Mouse (Mus musculus) midbrain, postnatal 0 days (tissue): ENCODE measurements around the gene Dhdh. TPM values are rescaled to one million over a fixed set of nuclear protein-coding genes. Genes with fewer than 3 reads are reported as not detected.

ENCODE experiments used
- ATAC-seq: fragments of 200-750 bp; cut with Nextera tagmentation; 2 replicates; pipeline ENCODE4 v1.8.0; 2017; ENCODE audit warnings: moderate number of reproducible peaks, mild to moderate bottlenecking, moderate TSS enrichment, moderate library complexity; ENCODE audit not compliant: low FRiP score
- DNase-seq: peaks from one replicate; pipeline ENCODE4 v3.0.0-alpha.2; 2015; ENCODE audit warnings: low spot score
- H3K27ac ChIP-seq: fragments of 300-500 bp; sonication (generic); 2 replicates; pipeline ENCODE4 v1.5.1; 2014; ENCODE audit warnings: low read depth, mild to moderate bottlenecking, low read length, mixed read lengths
- H3K27me3 ChIP-seq: fragments of 300-500 bp; sonication (generic); 2 replicates; pipeline ENCODE4 v1.6.1; 2014; ENCODE audit warnings: low read length, control low read depth, mixed read lengths; ENCODE audit not compliant: insufficient read depth
- H3K36me3 ChIP-seq: fragments of 300-500 bp; sonication (generic); 2 replicates; pipeline ENCODE4 v1.6.1; 2014; ENCODE audit warnings: low read length, control low read depth, mixed read lengths; ENCODE audit not compliant: insufficient read depth
- H3K4me1 ChIP-seq: fragments of 300-500 bp; sonication (generic); 2 replicates; pipeline ENCODE4 v1.6.1; 2014; ENCODE audit warnings: mild to moderate bottlenecking, control low read depth, antibody characterized with exemption, low read length, mixed read lengths; ENCODE audit not compliant: insufficient read depth
- H3K4me2 ChIP-seq: fragments of 300-500 bp; sonication (generic); 2 replicates; pipeline ENCODE4 v1.6.1; 2014; ENCODE audit warnings: low read depth, mild to moderate bottlenecking, low read length, mixed read lengths; ENCODE audit not compliant: poor library complexity, severe bottlenecking
- H3K4me3 ChIP-seq: fragments of 300-500 bp; sonication (generic); 2 replicates; pipeline ENCODE4 v1.5.1; 2014; ENCODE audit warnings: low read depth, mild to moderate bottlenecking, low read length, moderate library complexity
- H3K9ac ChIP-seq: fragments of 300-500 bp; sonication (generic); replicated peaks from 2 replicates; pipeline ENCODE4 v1.6.1; 2014; ENCODE audit warnings: mild to moderate bottlenecking, low read length, moderate library complexity, mixed read lengths; ENCODE audit not compliant: poor library complexity, severe bottlenecking
- H3K9me3 ChIP-seq: fragments of 300-500 bp; sonication (generic); 2 replicates; pipeline ENCODE4 v1.6.1; 2016; ENCODE audit warnings: low read length, control low read depth
- CTCF ChIP-seq: IDR thresholded peaks from 2 replicates; pipeline ENCODE4 v1.5.1; 2016; ENCODE audit warnings: antibody characterized with exemption, mild to moderate bottlenecking
- WGBS: fragments of 180-500 bp; shearing (Covaris S2); extraction: QIAGEN DNeasy Blood & Tissue Kit; methylation state at CpG from one replicate; pipeline ENCODE4 v1.1.7; 2014; 5-methylcytosine and 5-hydroxymethylcytosine counted together
- polyA plus RNA-seq: library from polyadenylated mRNA; unstranded; fragments of >200 nt; fragmentation: Nextera tagmentation; extraction: Ambion mirVana; gene quantifications from 2 replicates; pipeline ENCODE4 v1.2.1, GENCODE M21; 2015
- total RNA-seq: library from RNA; depleted of rRNA; stranded (reverse); fragments of >200 nt; gene quantifications from 2 replicates; pipeline ENCODE4 v1.2.3, GENCODE M21; 2014

Gene Dhdh
- total and polyA plus RNA-seq, 2 experiments from 2014 or later = 4.3 to 6.1 TPM

- ATAC-seq (no peak), DNase-seq (peak; percentile 55)
- H3K4me3 ChIP-seq = no peak overlapping the region
- H3K36me3 ChIP-seq = peaks cover 23% of the 10 kb centered on the region
- H3K4me1 ChIP-seq = no peaks in the 10 kb centered on the region
- no peaks in the 10 kb centered on the region for H3K27me3 ChIP-seq
- no peaks in the 10 kb centered on the region for H3K9me3 ChIP-seq
- H3K4me2 ChIP-seq = no peak overlapping the region
- WGBS = 42% methylated on average over 11 of the region's 11 CpGs
- H3K9ac ChIP-seq = no peak overlapping the region
- no peak overlapping the region for H3K27ac ChIP-seq
- peak; percentile 70 for TF ChIP-seq CTCF
Measured at GRCm38 (mm10) chr7:45447325-45447990, 41.1 kb downstream of the Dhdh start.

- Histone ChIP-seq H3K36me3 (peaks cover 23% of the 10 kb centered on the region), H3K4me3 (no peak overlapping the region), H3K4me2 (no peak overlapping the region), H3K4me1 (no peaks in the 10 kb centered on the region), H3K27me3 (no peaks in the 10 kb centered on the region), H3K9me3 (no peaks in the 10 kb centered on the region), H3K9ac (no peak overlapping the region), H3K27ac (no peak overlapping the region)
- DNase-seq (no peak), ATAC-seq (no peak)
- TF ChIP-seq CTCF = no peak
Measured at GRCm38 (mm10) chr7:45446589-45446988, 42.0 kb downstream of the Dhdh start.

- H3K4me2 ChIP-seq = no peak overlapping the region
- H3K27me3 ChIP-seq = no peaks in the 10 kb centered on the region
- no peaks in the 10 kb centered on the region for H3K9me3 ChIP-seq
- no peak overlapping the region for H3K9ac ChIP-seq
- WGBS = 92% methylated on average over 22 of the region's 22 CpGs
- no peak for ATAC-seq
- no peaks in the 10 kb centered on the region for H3K4me1 ChIP-seq
- peaks cover 32% of the 10 kb centered on the region for H3K36me3 ChIP-seq
- no peak for TF ChIP-seq CTCF
- H3K27ac ChIP-seq = no peak overlapping the region
- no peak overlapping the region for H3K4me3 ChIP-seq
- DNase-seq = no peak
Measured at GRCm38 (mm10) chr7:45443526-45444420, 44.8 kb downstream of the Dhdh start.

GRCm38 (mm10) chr7:45437521-45438276 is 50.9 kb downstream of the Dhdh start, which contains the start of gene Ruvbl2:
Gene Ruvbl2, minus strand, starts transcription at chr7:45438096.
- Histone ChIP-seq H3K4me1 (peaks cover 15% of the 10 kb centered on the region; the same call in 1 of the 2 replicates), H3K4me2 (peak within 1 kb of the TSS; percentile 21), H3K27ac (no peak within 1 kb of the TSS), H3K9me3 (no peaks in the 10 kb centered on the region), H3K4me3 (no peak within 1 kb of the TSS), H3K36me3 (peaks cover 10% of the 10 kb centered on the region), H3K9ac (0 out of 2 replicates have a peak within 1 kb of the TSS, but pooled peaks have one; percentile 19), H3K27me3 (no peaks in the 10 kb centered on the region)
- TF ChIP-seq CTCF = peak; percentile 22; the same call in 1 of the 2 replicates
- ATAC-seq (no peak), DNase-seq (no peak)
- 25% methylated on average over 19 of the region's 19 CpGs for WGBS

GRCm38 (mm10) chr7:45437046-45437445 is 51.6 kb downstream of the Dhdh start:
- Histone ChIP-seq H3K4me3 (no peak overlapping the region), H3K9ac (0 out of 2 replicates have a peak overlapping the region, but pooled peaks have one; percentile 19), H3K27ac (no peak overlapping the region), H3K36me3 (peaks cover 11% of the 10 kb centered on the region; the same call in 1 of the 2 replicates), H3K4me1 (peaks cover 15% of the 10 kb centered on the region; the same call in 1 of the 2 replicates), H3K9me3 (no peaks in the 10 kb centered on the region), H3K27me3 (no peaks in the 10 kb centered on the region), H3K4me2 (no peak overlapping the region)
- ATAC-seq (no peak), DNase-seq (no peak)
- no peak for TF ChIP-seq CTCF
- 24% methylated on average over 6 of the region's 6 CpGs for WGBS
